Mouse (Mus musculus) thymus, postnatal 4 days (tissue): ENCODE results near the gene Sec61g.
"Not testable (repeated sequence)": the region's sequence is repeated elsewhere in the genome, so short reads cannot be mapped to it uniquely, and the experiment has no call there.

Source experiments
- DNase-seq: peaks from one replicate; pipeline ENCODE4 v3.0.0; 2021

The Sec61g gene

GRCm38 (mm10) chr11:16508052-16508654, at the start of gene Sec61g:
Sec61g (minus strand) TSS chr11:16508484.
- peak; percentile 90 for DNase-seq

GRCm38 (mm10) chr11:16546421-16547163, 38.3 kb upstream of the Sec61g start:
- DNase-seq: no peak

- DNase-seq: no peak
Observed at GRCm38 (mm10) chr11:16537379-16537778, 29.1 kb upstream of the Sec61g start.

- DNase-seq: no peak
Observed at GRCm38 (mm10) chr11:16534582-16535553, 26.6 kb upstream of the Sec61g start.

GRCm38 (mm10) chr11:16532877-16533276, 24.6 kb upstream of the Sec61g start:
- peak; percentile 18 for DNase-seq

GRCm38 (mm10) chr11:16528909-16529308, 20.6 kb upstream of the Sec61g start:
- no peak for DNase-seq

GRCm38 (mm10) chr11:16528391-16528790, 20.1 kb upstream of the Sec61g start:
- no peak for DNase-seq

GRCm38 (mm10) chr11:16527743-16528142, 19.5 kb upstream of the Sec61g start:
- DNase-seq: no peak

- DNase-seq: no peak
Observed at GRCm38 (mm10) chr11:16526467-16526866, 18.2 kb upstream of the Sec61g start.

- DNase-seq: no peak
Observed at GRCm38 (mm10) chr11:16525724-16526123, 17.4 kb upstream of the Sec61g start.

GRCm38 (mm10) chr11:16524917-16525640, 16.8 kb upstream of the Sec61g start:
- no peak for DNase-seq

GRCm38 (mm10) chr11:16515081-16515480, 6.8 kb upstream of the Sec61g start:
- not testable (repeated sequence) for DNase-seq

- not testable (repeated sequence) for DNase-seq
Observed at GRCm38 (mm10) chr11:16514221-16514620, 5.9 kb upstream of the Sec61g start.

- no peak for DNase-seq
Observed at GRCm38 (mm10) chr11:16507385-16508051, 766 bp downstream of the Sec61g start.

GRCm38 (mm10) chr11:16505999-16506398, 2.3 kb downstream of the Sec61g start:
- no peak for DNase-seq

- DNase-seq: no peak
Observed at GRCm38 (mm10) chr11:16503150-16503549, 5.1 kb downstream of the Sec61g start.

GRCm38 (mm10) chr11:16502744-16503143, 5.5 kb downstream of the Sec61g start:
- DNase-seq: no peak

- no peak for DNase-seq
Observed at GRCm38 (mm10) chr11:16498756-16499680, 9.3 kb downstream of the Sec61g start.
